15 mouse cellular contexts compared by ENCODE assay signal in the genomic region with DNA sequence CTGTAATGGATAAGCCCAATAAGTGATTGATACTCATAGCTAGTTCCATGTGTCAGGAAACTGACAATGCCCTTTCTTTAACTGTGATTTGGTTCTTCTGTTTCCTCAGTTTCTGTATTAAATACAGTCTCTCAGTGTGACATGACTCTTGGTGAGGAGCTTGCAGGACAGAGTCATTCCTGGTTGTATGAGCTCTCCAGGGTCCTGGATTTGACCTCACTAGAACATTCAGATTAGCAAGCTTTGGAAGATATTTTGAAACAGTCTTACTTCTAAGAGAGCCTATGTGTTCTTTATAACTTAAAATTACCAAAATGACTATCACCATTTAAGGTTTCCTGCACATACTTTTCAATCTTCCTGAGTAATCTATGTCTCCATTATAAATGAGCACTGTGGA.
"Had no signal": no experiment of that assay in that cellular context is flagged by ENCODE, and none has a peak within 500 bp of the region (broad histone marks: within the 10 kb centered on the region; RNA-seq: fewer than 3 reads in every experiment).

No protein-coding gene starts in this region.

- H3K9ac ChIP-seq: limb, embryonic 13.5 days; liver, embryonic 15.5 days; midbrain, embryonic 12.5 days; neural tube, embryonic 13.5 days; stomach, embryonic 15.5 days had no signal

- DNase-seq: kidney, adult 8-10 months; layer of hippocampus, postnatal 36 days; lung, adult 2 months; lung, postnatal 10 days; right cerebral cortex, postnatal 14 days; thymus, adult 2 months; thymus, postnatal 25 days had no signal

- H3K4me3 ChIP-seq: limb, embryonic 13.5 days; liver, embryonic 15.5 days; midbrain, embryonic 12.5 days; neural tube, embryonic 13.5 days; stomach, embryonic 15.5 days had no signal

- H3K4me2 ChIP-seq: limb, embryonic 13.5 days; liver, embryonic 11.5 days; liver, embryonic 15.5 days; midbrain, embryonic 12.5 days; neural tube, embryonic 13.5 days; stomach, embryonic 15.5 days had no signal

- ATAC-seq: midbrain, embryonic 16.5 days had no signal

- H3K9me3 ChIP-seq: limb, embryonic 13.5 days; liver, embryonic 15.5 days; midbrain, embryonic 12.5 days; neural tube, embryonic 13.5 days; stomach, embryonic 15.5 days had no signal

- H3K27me3 ChIP-seq: limb, embryonic 13.5 days; liver, embryonic 15.5 days; midbrain, embryonic 12.5 days; neural tube, embryonic 13.5 days; stomach, embryonic 15.5 days had no signal

- H3K27ac ChIP-seq: limb, embryonic 13.5 days; liver, embryonic 15.5 days; macrophage; midbrain, embryonic 12.5 days; neural tube, embryonic 13.5 days; stomach, embryonic 15.5 days had no signal

- H3K36me3 ChIP-seq: limb, embryonic 13.5 days; liver, embryonic 15.5 days; midbrain, embryonic 12.5 days; neural tube, embryonic 13.5 days; stomach, embryonic 15.5 days had no signal

- H3K4me1 ChIP-seq: limb, embryonic 13.5 days; liver, embryonic 15.5 days; stomach, embryonic 15.5 days had no signal
